Mouse (Mus musculus) frontal cortex, postnatal 25 days (tissue): ENCODE data around the gene Fgfrl1.
"Not testable (repeated sequence)": the region's sequence is repeated elsewhere in the genome, so short reads cannot be mapped to it uniquely, and the experiment has no call there.

Experiments
- DNase-seq, 2 experiments: peaks; one replicate each; pipeline ENCODE4 v3.0.0; 2022; ENCODE audit warnings: low spot score in 2 of 2

Gene Fgfrl1

DNA sequence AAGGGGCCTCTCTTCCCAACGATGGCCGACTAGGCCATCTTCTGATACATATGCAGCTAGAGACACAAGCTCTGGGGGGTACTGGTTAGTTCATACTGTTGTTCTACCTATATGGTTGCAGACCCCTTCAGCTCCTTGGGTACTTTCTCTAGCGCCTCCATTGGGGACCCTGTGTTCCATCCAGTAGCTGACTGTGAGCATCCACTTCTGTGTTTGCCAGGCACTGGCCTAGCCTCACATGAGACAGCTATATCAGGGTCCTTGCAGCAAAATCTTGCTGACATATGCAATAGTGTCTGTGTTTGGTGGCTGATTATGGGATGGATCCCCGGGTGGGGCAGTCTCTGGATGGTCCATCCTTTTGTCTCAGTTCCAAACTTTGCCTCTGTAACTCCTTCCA, 59.1 kb downstream of the Fgfrl1 start:
- not testable (repeated sequence) for DNase-seq
